Mouse (Mus musculus) ES-Bruce4 (cell line): Measurements from ENCODE around the gene Coro6.
A peak's percentile ranks its signal among the peaks of the same experiment; 100 is the strongest.

ENCODE experiments used
- CTCF ChIP-seq: IDR thresholded peaks from one replicate; pipeline ENCODE4 v1.8.1; 2011; ENCODE audit warnings: low read depth, low read length
- EP300 ChIP-seq: IDR thresholded peaks from 2 replicates; pipeline ENCODE4 v1.6.1; 2011; ENCODE audit warnings: low read depth, low read length; ENCODE audit not compliant: insufficient read depth
- POLR2A ChIP-seq: IDR thresholded peaks from one replicate; pipeline ENCODE4 v1.8.1; 2011; ENCODE audit warnings: low read length; ENCODE audit not compliant: insufficient read depth

GRCm38 (mm10) chr11:77503511-77503910 is 41.3 kb downstream of the Coro6 start:
- TF ChIP-seq CTCF (no peak), POLR2A (no peak), EP300 (0 out of 2 replicates have a peak, but pooled peaks have one; percentile 29)
